Mouse (Mus musculus) intestine, embryonic 14.5 days (tissue): ENCODE measurements around the gene Adamts9. TPM values are rescaled to one million over a fixed set of nuclear protein-coding genes. Genes with fewer than 3 reads are reported as not detected.
A peak's percentile ranks its signal among the peaks of the same experiment; 100 is the strongest.

ENCODE experiments used
- ATAC-seq: fragments of 200-750 bp; cut with Nextera tagmentation; replicated peaks from 2 replicates; pipeline ENCODE4 v1.8.0; 2017; ENCODE audit warnings: low read depth, moderate number of reproducible peaks, moderate TSS enrichment, moderate library complexity; ENCODE audit not compliant: low FRiP score, low TSS enrichment
- DNase-seq: peaks from one replicate; pipeline ENCODE4 v3.0.0-alpha.2; 2018; ENCODE audit warnings: low spot score
- H3K27ac ChIP-seq: fragments of 300-500 bp; sonication (generic); 2 replicates; pipeline ENCODE4 v1.5.1; 2014; ENCODE audit warnings: low read depth, mild to moderate bottlenecking, control low read depth
- H3K27me3 ChIP-seq: fragments of 300-500 bp; sonication (generic); replicated peaks from 2 replicates; pipeline ENCODE4 v1.6.1; 2014; ENCODE audit warnings: low read length, control low read depth; ENCODE audit not compliant: control insufficient read depth, insufficient read depth
- H3K36me3 ChIP-seq: fragments of 300-500 bp; sonication (generic); 2 replicates; pipeline ENCODE4 v1.6.1; 2014; ENCODE audit warnings: low read length, control low read depth; ENCODE audit not compliant: control insufficient read depth, insufficient read depth
- H3K4me1 ChIP-seq: fragments of 300-500 bp; sonication (generic); replicated peaks from 2 replicates; pipeline ENCODE4 v1.6.1; 2014; ENCODE audit warnings: low read length, control low read depth, mixed read lengths; ENCODE audit not compliant: control insufficient read depth, insufficient read depth
- H3K4me2 ChIP-seq: fragments of 300-500 bp; sonication (generic); 2 replicates; pipeline ENCODE4 v1.6.1; 2014; ENCODE audit warnings: low read length
- H3K4me3 ChIP-seq: fragments of 300-500 bp; sonication (generic); 2 replicates; pipeline ENCODE4 v1.5.1; 2014; ENCODE audit warnings: low read depth, low read length, control low read depth, mixed read lengths
- H3K9ac ChIP-seq: fragments of 300-500 bp; sonication (generic); 2 replicates; pipeline ENCODE4 v1.6.1; 2014; ENCODE audit warnings: mild to moderate bottlenecking, low read length
- H3K9me3 ChIP-seq: fragments of 300-500 bp; sonication (generic); 2 replicates; pipeline ENCODE4 v1.6.1; 2016; ENCODE audit warnings: low read length, control low read depth; ENCODE audit not compliant: control insufficient read depth
- WGBS: fragments of 180-500 bp; shearing (Covaris S2); extraction: QIAGEN DNeasy Blood & Tissue Kit; methylation state at CpG from one replicate; pipeline ENCODE4 v1.1.7; 2014; 5-methylcytosine and 5-hydroxymethylcytosine counted together
- polyA plus RNA-seq: library from polyadenylated mRNA; unstranded; fragments of >200 nt; fragmentation: Nextera tagmentation; extraction: Ambion mirVana; gene quantifications from 2 replicates; pipeline ENCODE4 v1.2.1, GENCODE M21; 2014

Gene Adamts9
- polyA plus RNA-seq, 1 experiment from 2014 or later, result 13.6 TPM

DNA sequence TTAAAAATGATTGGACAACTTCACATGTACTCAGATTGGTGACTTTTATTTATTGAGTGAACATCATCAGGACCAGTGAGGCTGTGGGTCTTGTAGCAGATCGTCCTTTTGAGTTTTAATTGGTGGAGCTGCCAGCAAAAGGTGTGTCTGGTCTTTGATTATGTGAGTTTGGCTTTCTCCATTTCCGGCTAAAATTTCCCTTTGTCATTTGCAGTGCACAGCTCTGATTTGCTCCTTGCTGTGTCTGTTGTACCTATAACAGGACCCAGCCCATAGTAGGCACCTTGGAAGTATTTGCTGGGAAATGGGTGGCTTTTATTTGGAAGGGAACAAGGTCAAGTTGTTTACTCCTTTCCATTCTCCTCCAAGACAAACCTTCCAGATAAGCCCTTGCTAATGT, 99.8 kb downstream of the Adamts9 start:
- H3K9me3 ChIP-seq, result no peaks in the 10 kb centered on the region
- no peak overlapping the region for H3K4me3 ChIP-seq
- H3K4me1 ChIP-seq, result no peaks in the 10 kb centered on the region
- H3K9ac ChIP-seq, result no peak overlapping the region
- ATAC-seq, result no peak
- no peaks in the 10 kb centered on the region for H3K27me3 ChIP-seq
- 86% methylated on average over 2 of the region's 2 CpGs for WGBS
- H3K36me3 ChIP-seq, result peaks cover 5% of the 10 kb centered on the region; the same call in 1 of the 2 replicates
- H3K27ac ChIP-seq, result no peak overlapping the region
- no peak for DNase-seq
- no peak overlapping the region for H3K4me2 ChIP-seq

DNA sequence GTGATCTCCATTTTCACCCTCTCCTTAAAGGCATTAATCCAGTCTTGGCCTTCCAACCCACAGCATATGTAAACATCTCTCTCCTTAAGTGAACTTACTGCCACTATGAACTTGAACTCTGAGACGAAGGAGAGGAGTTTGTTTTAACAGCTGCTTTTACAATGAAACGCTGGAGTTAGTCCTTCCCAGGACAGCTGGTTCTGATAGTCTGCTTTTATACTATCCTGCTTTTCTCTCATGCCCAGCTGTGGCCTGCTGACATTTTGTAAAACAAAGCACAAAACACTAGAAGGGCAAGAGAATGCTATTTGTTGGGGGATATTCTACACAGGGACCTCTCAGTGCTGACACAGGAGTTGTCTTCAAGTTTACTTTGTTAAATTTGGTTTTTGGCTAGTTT, 101.3 kb downstream of the Adamts9 start:
- no peaks in the 10 kb centered on the region for H3K4me1 ChIP-seq
- H3K9ac ChIP-seq, result no peak overlapping the region
- ATAC-seq, result no peak
- no peak overlapping the region for H3K4me2 ChIP-seq
- H3K9me3 ChIP-seq, result no peaks in the 10 kb centered on the region
- H3K27ac ChIP-seq, result no peak overlapping the region
- no peak for DNase-seq
- H3K36me3 ChIP-seq, result no peaks in the 10 kb centered on the region
- H3K4me3 ChIP-seq, result no peak overlapping the region
- 19% methylated on average over 2 of the region's 2 CpGs for WGBS
- no peaks in the 10 kb centered on the region for H3K27me3 ChIP-seq

DNA sequence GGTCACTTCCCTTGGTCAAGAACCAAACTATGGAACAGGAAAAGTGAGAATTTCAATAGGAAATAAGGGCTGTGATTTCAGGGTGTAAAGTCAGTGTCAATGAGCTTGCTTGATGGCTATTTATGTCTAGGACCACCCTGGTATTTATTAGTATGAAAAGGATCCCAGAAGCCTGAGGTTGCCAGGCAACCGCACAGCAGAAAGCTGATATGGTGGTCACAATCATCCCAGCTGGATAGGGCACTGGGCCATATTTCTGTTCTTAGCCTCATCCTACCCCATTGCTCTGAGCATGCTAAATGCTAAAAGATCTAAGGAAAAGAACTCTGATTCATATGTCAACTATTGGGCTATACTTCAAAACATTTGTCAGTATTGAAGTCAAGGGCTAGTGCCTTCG, 112.2 kb downstream of the Adamts9 start:
- ATAC-seq, result no peak
- Histone ChIP-seq H3K9ac (no peak overlapping the region), H3K9me3 (no peaks in the 10 kb centered on the region), H3K4me1 (no peaks in the 10 kb centered on the region), H3K4me3 (no peak overlapping the region), H3K4me2 (no peak overlapping the region), H3K27me3 (no peaks in the 10 kb centered on the region), H3K36me3 (0 out of 2 replicates have a peak, but pooled peaks cover 3% of the 10 kb centered on the region), H3K27ac (no peak overlapping the region)
- no peak for DNase-seq
- 92% methylated on average over 2 of the region's 2 CpGs for WGBS

DNA sequence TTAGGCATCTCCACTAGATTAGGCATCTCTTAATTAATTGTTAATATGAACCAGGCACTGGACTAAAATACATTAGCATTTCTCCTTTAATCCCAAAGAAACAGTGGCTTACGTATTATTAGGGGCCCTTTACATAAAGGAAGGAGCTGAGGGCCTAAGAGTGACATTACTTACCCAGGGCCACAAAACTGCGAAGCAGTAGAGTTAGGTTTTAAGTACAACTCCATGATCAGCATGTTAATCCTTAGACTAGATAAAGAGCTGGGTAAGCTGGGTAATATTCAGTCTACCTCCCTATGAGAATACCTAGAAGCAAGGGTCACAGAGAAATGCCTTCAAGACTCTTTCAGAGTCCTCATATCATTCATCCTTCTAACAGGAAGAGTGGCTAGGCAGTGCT, 114.1 kb downstream of the Adamts9 start:
- Histone ChIP-seq H3K4me2 (no peak overlapping the region), H3K9ac (no peak overlapping the region), H3K4me1 (no peaks in the 10 kb centered on the region), H3K4me3 (no peak overlapping the region), H3K27ac (no peak overlapping the region), H3K27me3 (no peaks in the 10 kb centered on the region), H3K36me3 (0 out of 2 replicates have a peak, but pooled peaks cover 3% of the 10 kb centered on the region), H3K9me3 (no peaks in the 10 kb centered on the region)
- no peak for DNase-seq
- 94% methylated on average over 2 of the region's 2 CpGs for WGBS
- no peak for ATAC-seq

DNA sequence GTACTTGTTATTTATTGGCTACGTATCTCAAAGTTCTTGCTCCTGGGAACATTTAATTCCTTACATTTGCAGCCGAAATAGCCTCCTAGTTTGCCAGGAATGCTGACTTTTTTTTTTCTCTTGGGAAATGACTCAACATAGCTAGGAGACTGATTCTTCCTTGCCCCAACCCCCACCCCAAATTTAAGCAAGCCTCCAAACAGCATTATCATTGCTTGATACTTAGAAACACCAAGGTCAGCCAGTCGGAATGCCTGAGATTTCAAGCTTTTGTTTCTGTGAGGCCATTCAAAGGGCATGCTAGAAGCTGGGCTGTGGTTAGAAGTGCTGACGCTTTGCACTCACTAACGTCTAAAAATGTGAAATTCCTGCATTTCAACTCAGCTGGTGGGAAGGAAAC, 115.9 kb downstream of the Adamts9 start:
- Histone ChIP-seq H3K27ac (no peak overlapping the region), H3K4me1 (no peaks in the 10 kb centered on the region), H3K36me3 (0 out of 2 replicates have a peak, but pooled peaks cover 3% of the 10 kb centered on the region), H3K9ac (no peak overlapping the region), H3K4me2 (no peak overlapping the region), H3K27me3 (no peaks in the 10 kb centered on the region), H3K9me3 (no peaks in the 10 kb centered on the region), H3K4me3 (no peak overlapping the region)
- ATAC-seq, result no peak
- peak; percentile 37 for DNase-seq
- WGBS, result 60% methylated on average over 5 of the region's 5 CpGs

DNA sequence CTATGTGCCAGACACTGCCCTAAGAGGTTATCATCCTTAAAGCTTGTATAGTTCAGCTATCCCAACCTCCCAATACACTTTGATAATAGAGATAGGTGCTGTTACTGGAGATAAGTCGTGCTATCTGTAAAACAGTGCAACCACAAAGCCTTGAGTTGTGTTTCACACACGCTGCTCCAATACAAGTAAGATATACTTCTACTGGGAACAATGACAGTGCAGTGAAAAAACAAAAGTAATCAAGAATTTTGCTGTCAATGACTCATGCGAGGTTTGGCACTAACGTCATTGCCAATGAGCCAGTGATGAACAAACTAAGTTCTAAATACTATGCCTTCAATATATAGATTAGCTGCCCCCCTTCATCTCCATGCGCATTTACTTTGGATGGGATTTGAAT, 116.7 kb downstream of the Adamts9 start:
- WGBS, result 89% methylated on average over 5 of the region's 5 CpGs
- Histone ChIP-seq H3K4me3 (no peak overlapping the region), H3K9me3 (no peaks in the 10 kb centered on the region), H3K4me2 (no peak overlapping the region), H3K36me3 (0 out of 2 replicates have a peak, but pooled peaks cover 3% of the 10 kb centered on the region), H3K27ac (no peak overlapping the region), H3K9ac (no peak overlapping the region), H3K4me1 (no peaks in the 10 kb centered on the region), H3K27me3 (no peaks in the 10 kb centered on the region)
- DNase-seq (no peak), ATAC-seq (no peak)

DNA sequence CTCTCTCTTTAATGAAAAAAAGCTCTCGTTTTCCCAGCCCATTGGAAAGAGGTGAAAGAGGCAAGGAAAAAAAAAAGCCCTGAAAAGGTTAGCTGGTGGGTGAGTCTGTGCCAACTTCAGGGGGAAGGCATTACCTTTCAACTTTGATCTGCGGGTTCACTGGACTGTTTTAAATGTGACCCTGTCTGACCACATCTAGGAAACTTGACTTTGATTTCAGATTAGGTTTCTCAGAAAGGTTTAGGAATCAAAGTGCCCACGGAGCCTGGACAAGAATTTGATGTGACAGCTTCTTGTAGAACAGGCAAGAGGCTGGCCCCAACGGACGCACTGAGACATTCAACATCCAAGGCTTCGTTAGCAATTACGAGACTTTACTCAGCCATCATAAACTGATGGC, 119.3 kb downstream of the Adamts9 start:
- no peaks in the 10 kb centered on the region for H3K9me3 ChIP-seq
- H3K4me3 ChIP-seq, result no peak overlapping the region
- DNase-seq (peak; percentile 24), ATAC-seq (no peak)
- H3K36me3 ChIP-seq, result no peaks in the 10 kb centered on the region
- no peaks in the 10 kb centered on the region for H3K4me1 ChIP-seq
- H3K27me3 ChIP-seq, result no peaks in the 10 kb centered on the region
- no peak overlapping the region for H3K27ac ChIP-seq
- 86% methylated on average over 7 of the region's 7 CpGs for WGBS
- H3K9ac ChIP-seq, result no peak overlapping the region
- no peak overlapping the region for H3K4me2 ChIP-seq

DNA sequence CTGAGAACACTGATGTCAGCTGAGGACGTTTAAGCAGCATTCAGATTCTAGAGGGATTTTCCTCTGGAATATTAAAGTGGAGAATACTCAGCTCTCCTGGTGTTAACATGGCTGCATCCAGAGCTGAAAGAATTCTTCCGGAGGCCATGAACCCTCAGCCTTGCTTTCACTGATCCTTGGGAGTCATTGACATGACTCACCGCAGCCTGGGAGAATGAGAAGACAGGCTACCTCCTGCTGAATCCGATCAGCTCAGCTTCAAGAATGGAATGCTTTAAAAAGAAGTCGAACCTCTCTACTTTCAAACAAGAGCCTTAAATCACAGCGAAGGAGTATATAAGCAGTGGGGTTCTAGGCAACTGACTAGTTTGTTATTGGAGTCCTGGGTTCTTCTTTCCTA, 121.3 kb downstream of the Adamts9 start:
- Histone ChIP-seq H3K9ac (no peak overlapping the region), H3K4me2 (no peak overlapping the region), H3K27ac (no peak overlapping the region), H3K4me1 (no peaks in the 10 kb centered on the region), H3K36me3 (no peaks in the 10 kb centered on the region), H3K9me3 (no peaks in the 10 kb centered on the region), H3K27me3 (no peaks in the 10 kb centered on the region), H3K4me3 (no peak overlapping the region)
- WGBS, result 71% methylated on average over 6 of the region's 6 CpGs
- ATAC-seq (no peak), DNase-seq (peak; percentile 21)

DNA sequence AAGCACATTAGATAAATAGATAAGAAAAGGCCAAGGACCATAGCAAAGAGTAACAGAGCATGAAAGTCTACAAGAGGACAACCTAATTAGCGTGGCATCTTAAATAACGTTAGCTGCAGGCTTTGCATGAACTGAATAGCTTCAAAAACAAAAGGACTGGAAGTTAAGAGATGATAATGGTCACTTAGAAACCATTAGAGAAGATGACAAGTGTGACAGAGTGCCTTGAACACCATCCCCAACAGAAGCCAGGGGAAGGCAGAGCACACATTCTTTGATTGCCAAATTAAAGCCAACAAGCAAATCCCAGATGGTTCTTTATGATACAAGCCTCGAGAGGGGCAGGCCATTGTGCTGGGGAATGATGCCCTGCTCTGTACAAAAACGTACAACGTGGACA, 121.7 kb downstream of the Adamts9 start:
- Histone ChIP-seq H3K4me1 (no peaks in the 10 kb centered on the region; the same call in 1 of the 2 replicates), H3K4me2 (no peak overlapping the region), H3K4me3 (no peak overlapping the region), H3K27me3 (no peaks in the 10 kb centered on the region), H3K9ac (no peak overlapping the region), H3K36me3 (no peaks in the 10 kb centered on the region), H3K9me3 (no peaks in the 10 kb centered on the region), H3K27ac (no peak overlapping the region)
- WGBS, result 79% methylated on average over 5 of the region's 5 CpGs
- DNase-seq, result no peak
- ATAC-seq, result no peak
